Mouse (Mus musculus) kidney, embryonic 14.5 days (tissue): ENCODE measurements around the gene Dand5. TPM values are rescaled to one million over a fixed set of nuclear protein-coding genes. Genes with fewer than 3 reads are reported as not detected.

Source experiments
- ATAC-seq: fragments of 200-750 bp; cut with Nextera tagmentation; 2 replicates; pipeline ENCODE4 v1.8.0; 2017; ENCODE audit warnings: moderate number of reproducible peaks, mild to moderate bottlenecking, moderate TSS enrichment, moderate library complexity; ENCODE audit not compliant: low FRiP score, low TSS enrichment
- H3K27ac ChIP-seq: fragments of 300-500 bp; sonication (generic); 2 replicates; pipeline ENCODE4 v1.5.1; 2014; ENCODE audit warnings: low read depth, mild to moderate bottlenecking, low read length, moderate library complexity, mixed read lengths
- H3K27me3 ChIP-seq: fragments of 300-500 bp; sonication (generic); 2 replicates; pipeline ENCODE4 v1.6.1; 2014; ENCODE audit warnings: mild to moderate bottlenecking, low read length; ENCODE audit not compliant: control insufficient read depth, insufficient read depth
- H3K36me3 ChIP-seq: fragments of 300-500 bp; sonication (generic); 2 replicates; pipeline ENCODE4 v1.6.1; 2014; ENCODE audit warnings: low read length, mixed read lengths; ENCODE audit not compliant: control insufficient read depth, insufficient read depth
- H3K4me1 ChIP-seq: fragments of 300-500 bp; sonication (generic); 2 replicates; pipeline ENCODE4 v1.6.1; 2014; ENCODE audit warnings: low read length, mixed read lengths; ENCODE audit not compliant: control insufficient read depth, insufficient read depth
- H3K4me2 ChIP-seq: fragments of 300-500 bp; sonication (generic); replicated peaks from 2 replicates; pipeline ENCODE4 v1.6.1; 2014; ENCODE audit warnings: low read depth, mild to moderate bottlenecking, low read length
- H3K4me3 ChIP-seq: fragments of 300-500 bp; sonication (generic); 2 replicates; pipeline ENCODE4 v1.5.1; 2014; ENCODE audit warnings: mild to moderate bottlenecking, low read length
- H3K9ac ChIP-seq: fragments of 300-500 bp; sonication (generic); 2 replicates; pipeline ENCODE4 v1.6.1; 2014; ENCODE audit warnings: low read depth, mild to moderate bottlenecking, low read length, moderate library complexity
- H3K9me3 ChIP-seq: fragments of 300-500 bp; sonication (generic); 2 replicates; pipeline ENCODE4 v1.6.1; 2016; ENCODE audit warnings: low read length; ENCODE audit not compliant: control insufficient read depth
- whole genome bisulfite sequencing: fragments of 180-500 bp; shearing (Covaris S2); extraction: QIAGEN DNeasy Blood & Tissue Kit; methylation state at CpG from one replicate; pipeline ENCODE4 v1.1.7; 2014; 5-methylcytosine and 5-hydroxymethylcytosine counted together
- microRNA-seq: library from miRNA; unstranded; fragments of <30 nt; microRNA quantifications from one replicate; pipeline ENCODE4, GENCODE M21; 2016
- polyA plus RNA-seq: library from polyadenylated mRNA; unstranded; fragments of >200 nt; fragmentation: Nextera tagmentation; extraction: Ambion mirVana; gene quantifications from 2 replicates; pipeline ENCODE4 v1.2.1, GENCODE M21; 2014

The Dand5 gene
- polyA plus RNA-seq, 1 experiment from 2014 or later, result 6.0 TPM

DNA sequence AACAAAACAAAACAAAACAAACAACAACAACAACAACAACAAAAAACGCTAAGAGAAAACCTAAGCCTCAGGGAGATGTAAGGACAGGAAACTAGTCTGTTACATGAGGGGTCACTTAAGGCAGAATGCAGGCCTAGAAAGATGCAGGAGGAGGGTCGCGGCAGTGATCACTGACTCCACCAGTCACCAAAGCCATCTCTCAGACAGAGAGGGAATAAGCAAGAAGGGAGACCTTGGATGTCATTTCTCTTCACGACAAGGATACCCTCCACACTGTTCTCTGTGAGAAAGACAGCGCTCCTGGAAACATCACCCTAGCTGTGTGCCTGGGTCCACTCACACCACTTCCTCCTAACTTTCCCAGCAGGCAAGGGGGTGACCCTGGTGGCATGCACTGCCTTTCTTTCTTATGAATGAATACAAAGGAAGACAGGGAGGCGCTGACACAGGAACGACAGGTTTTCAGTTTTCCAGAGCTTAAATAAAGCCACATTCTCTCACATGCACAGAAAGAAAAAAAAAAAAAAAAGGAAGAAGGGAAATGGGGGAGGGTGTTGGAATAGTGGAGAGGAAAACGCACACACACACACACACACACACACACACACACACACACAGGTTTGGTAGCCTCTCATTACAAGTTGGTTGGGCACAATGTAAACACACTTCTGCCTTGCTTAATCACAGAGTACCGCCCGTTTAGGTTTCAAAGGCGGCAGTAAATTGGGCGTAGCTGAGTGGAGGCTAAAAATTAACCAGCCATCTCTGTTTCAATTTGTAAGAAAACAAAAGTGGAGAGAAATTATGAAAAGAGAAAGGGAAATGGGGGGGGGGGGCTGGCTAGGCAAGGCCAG, 52.3 kb downstream of the Dand5 start:
- no peaks in the 10 kb centered on the region for H3K9me3 ChIP-seq
- H3K27me3 ChIP-seq, result peaks cover 89% of the 10 kb centered on the region
- no peaks in the 10 kb centered on the region for H3K36me3 ChIP-seq
- no peak overlapping the region for H3K4me3 ChIP-seq
- H3K4me2 ChIP-seq, result no peak overlapping the region; the same call in 1 of the 2 replicates
- 25% methylated on average over 12 of the region's 12 CpGs for WGBS
- H3K27ac ChIP-seq, result no peak overlapping the region
- no peak for ATAC-seq
- H3K9ac ChIP-seq, result no peak overlapping the region
- H3K4me1 ChIP-seq, result peaks cover 18% of the 10 kb centered on the region; the same call in 1 of the 2 replicates

DNA sequence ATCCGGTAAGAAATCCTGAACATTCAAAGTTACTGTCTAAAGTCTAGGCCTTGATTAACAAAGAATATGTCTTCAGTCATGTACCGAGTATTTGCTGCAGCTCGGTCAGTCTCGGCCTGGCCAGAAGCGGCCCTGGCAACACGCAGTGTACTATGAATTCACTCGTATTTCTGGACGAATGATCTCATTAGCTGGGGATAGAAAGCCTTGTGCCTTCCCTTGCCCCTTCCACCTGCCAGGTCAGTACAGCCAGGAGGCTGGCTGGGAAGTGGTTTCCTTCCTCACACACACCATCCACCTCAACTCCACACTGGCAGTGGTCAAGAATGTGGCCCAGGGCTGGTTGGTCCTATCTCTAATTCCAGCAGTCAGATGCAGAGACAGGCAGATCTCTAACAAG, 53.3 kb downstream of the Dand5 start:
- Histone ChIP-seq H3K9ac (no peak overlapping the region), H3K27me3 (peaks cover 89% of the 10 kb centered on the region), H3K4me1 (0 out of 2 replicates have a peak, but pooled peaks cover 14% of the 10 kb centered on the region), H3K27ac (no peak overlapping the region), H3K4me2 (no peak overlapping the region), H3K9me3 (no peaks in the 10 kb centered on the region), H3K36me3 (no peaks in the 10 kb centered on the region), H3K4me3 (no peak overlapping the region)
- no peak for ATAC-seq
- 89% methylated on average over 8 of the region's 8 CpGs for WGBS

DNA sequence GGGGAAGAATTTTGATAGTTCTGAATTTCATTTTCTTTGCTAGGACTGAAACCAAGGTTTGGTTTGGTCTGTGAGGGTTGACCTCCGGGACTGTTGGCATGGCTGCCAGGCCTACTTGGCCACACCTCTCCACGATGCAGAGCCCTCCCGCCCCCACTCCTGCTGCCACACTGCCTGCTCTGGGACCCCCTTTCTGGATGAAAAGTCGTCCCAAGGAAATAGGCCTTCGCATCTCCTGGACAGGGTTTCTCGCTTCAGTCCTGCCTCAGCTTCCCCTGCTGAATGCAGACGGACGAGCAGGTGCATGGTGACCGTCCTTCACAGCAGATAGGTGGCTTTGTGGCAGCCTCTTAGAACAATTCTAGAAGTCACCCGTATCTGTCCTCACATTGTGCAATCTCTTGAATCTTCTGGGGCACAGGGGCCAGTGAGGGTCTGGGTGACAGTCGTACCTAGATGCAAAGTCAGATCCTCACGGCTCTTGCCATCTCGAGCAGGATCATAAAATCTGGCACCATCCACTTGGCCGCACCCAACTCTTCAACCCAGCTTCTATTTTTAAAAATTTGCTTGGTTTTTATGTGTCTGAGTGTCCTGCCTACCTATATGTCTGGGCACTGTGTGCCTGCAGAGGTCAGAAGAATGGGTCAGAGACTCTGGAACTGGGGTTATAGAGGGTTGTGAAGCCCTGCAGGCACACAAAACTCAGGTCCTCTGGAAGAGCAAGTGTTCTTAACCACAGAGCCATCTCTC, 54.1 kb downstream of the Dand5 start:
- Histone ChIP-seq H3K36me3 (no peaks in the 10 kb centered on the region), H3K4me3 (no peak overlapping the region), H3K27me3 (peaks cover 91% of the 10 kb centered on the region), H3K4me2 (no peak overlapping the region), H3K27ac (no peak overlapping the region), H3K9ac (no peak overlapping the region), H3K9me3 (no peaks in the 10 kb centered on the region), H3K4me1 (0 out of 2 replicates have a peak, but pooled peaks cover 9% of the 10 kb centered on the region)
- 87% methylated on average over 14 of the region's 14 CpGs for WGBS
- ATAC-seq, result no peak

DNA sequence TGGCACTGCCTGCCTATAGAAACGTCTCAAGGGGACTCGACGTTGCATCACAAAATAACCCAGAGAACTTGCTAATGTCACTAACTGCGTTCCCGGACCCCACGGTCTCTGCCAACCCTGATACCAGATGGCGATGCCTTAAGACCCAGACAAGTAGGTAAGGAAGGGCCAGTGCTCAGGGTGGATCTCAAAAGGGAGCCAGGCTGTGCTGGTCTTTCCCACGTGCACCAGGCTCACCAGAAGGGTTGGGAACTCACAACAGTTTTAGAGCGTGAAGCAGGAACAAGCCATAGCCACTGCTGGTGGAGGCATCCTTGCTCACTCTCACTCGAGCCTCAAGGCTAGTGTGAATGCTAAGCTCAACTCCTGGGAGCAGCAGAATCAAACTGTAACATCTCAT, 55.4 kb downstream of the Dand5 start:
- Histone ChIP-seq H3K4me1 (0 out of 2 replicates have a peak, but pooled peaks cover 9% of the 10 kb centered on the region), H3K4me2 (no peak overlapping the region), H3K9me3 (no peaks in the 10 kb centered on the region), H3K4me3 (no peak overlapping the region), H3K36me3 (no peaks in the 10 kb centered on the region), H3K27ac (no peak overlapping the region), H3K27me3 (peaks cover 91% of the 10 kb centered on the region), H3K9ac (no peak overlapping the region)
- no peak for ATAC-seq
- WGBS, result 82% methylated on average over 10 of the region's 10 CpGs

DNA sequence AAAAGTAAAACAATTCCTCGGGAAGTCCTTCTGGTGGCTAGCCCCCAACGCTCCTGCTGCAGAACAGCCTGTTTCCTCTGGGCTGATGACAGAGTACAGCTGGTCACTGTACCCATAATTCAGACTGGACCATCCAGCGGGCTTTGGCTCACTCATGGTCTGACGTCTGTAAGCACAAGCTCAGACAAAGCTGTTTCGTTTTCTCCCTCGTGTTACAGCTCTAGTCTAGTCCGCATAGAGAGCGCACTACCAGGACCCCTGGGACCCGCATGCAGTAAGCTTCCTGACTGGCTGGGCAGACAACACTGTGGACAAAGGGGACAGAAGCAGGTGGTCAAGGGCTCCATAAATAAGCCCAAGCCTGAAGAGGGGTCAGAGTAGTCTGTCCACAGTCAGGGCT, 56.2 kb downstream of the Dand5 start:
- H3K4me1 ChIP-seq, result 0 out of 2 replicates have a peak, but pooled peaks cover 9% of the 10 kb centered on the region
- no peak overlapping the region for H3K27ac ChIP-seq
- H3K27me3 ChIP-seq, result peaks cover 91% of the 10 kb centered on the region
- H3K9me3 ChIP-seq, result no peaks in the 10 kb centered on the region
- H3K4me2 ChIP-seq, result no peak overlapping the region
- H3K4me3 ChIP-seq, result no peak overlapping the region
- ATAC-seq, result no peak
- H3K36me3 ChIP-seq, result no peaks in the 10 kb centered on the region
- 51% methylated on average over 9 of the region's 9 CpGs for WGBS
- H3K9ac ChIP-seq, result no peak overlapping the region

DNA sequence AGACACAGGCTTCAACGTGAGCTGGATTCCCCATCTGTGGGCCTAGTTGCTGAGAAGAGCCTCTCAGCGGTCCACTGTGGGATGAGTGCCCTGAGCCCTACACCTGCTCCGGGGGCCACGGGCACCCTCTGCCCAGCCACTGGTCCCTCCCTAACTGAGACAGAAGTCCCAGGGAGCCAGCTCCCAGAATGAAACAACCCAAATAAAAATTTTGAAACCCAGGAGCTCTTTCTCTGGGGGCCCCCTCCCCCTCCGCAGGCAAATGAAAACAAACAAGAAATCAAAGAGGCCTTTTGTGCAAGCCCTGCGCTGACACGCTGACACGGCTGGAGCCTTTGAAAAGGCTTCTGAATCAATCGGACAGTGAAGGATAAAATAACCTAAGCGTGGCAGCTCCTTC, 57.0 kb downstream of the Dand5 start:
- H3K4me2 ChIP-seq, result no peak overlapping the region
- H3K36me3 ChIP-seq, result no peaks in the 10 kb centered on the region
- no peaks in the 10 kb centered on the region for H3K9me3 ChIP-seq
- no peak overlapping the region for H3K4me3 ChIP-seq
- WGBS, result 19% methylated on average over 10 of the region's 10 CpGs
- H3K27me3 ChIP-seq, result peaks cover 91% of the 10 kb centered on the region
- H3K4me1 ChIP-seq, result 0 out of 2 replicates have a peak, but pooled peaks cover 9% of the 10 kb centered on the region
- no peak overlapping the region for H3K9ac ChIP-seq
- no peak for ATAC-seq
- no peak overlapping the region for H3K27ac ChIP-seq

Small RNA genes within 50 kb of the gene (microRNA-seq; reads per million reads assigned to microRNA genes)
- 4.4 reads per million, percentile 18 among the genes with 10 or more reads in this experiment for gene Mir7069

Other genes with a start within 250 kb of the Dand5 start
- gene Ier2, start 160.0 kb downstream of the Dand5 start, polyA plus RNA-seq, result 81.9 and 88.9 TPM in 2 replicates
- gene Trmt1, start 136.5 kb downstream of the Dand5 start, polyA plus RNA-seq, result 65.4 and 82.3 TPM in 2 replicates
- 28.1 and 33.1 TPM in 2 replicates for gene Nacc1, start 135.0 kb downstream of the Dand5 start, polyA plus RNA-seq
- gene Lyl1, start 121.4 kb downstream of the Dand5 start, polyA plus RNA-seq, result 6.3 and 8.9 TPM in 2 replicates
- 1.7 and 2.8 TPM in 2 replicates for gene G430095P16Rik, start 99.8 kb downstream of the Dand5 start, polyA plus RNA-seq
- 9.4 and 10.9 TPM in 2 replicates for gene Nfix, start 22.5 kb downstream of the Dand5 start, polyA plus RNA-seq
- gene Gadd45gip1, start 8.7 kb upstream of the Dand5 start, polyA plus RNA-seq, result 49.2 and 54.2 TPM in 2 replicates
- 124 and 125 TPM in 2 replicates for gene Rad23a, start 17.8 kb upstream of the Dand5 start, polyA plus RNA-seq
- gene Calr, start 24.1 kb upstream of the Dand5 start, polyA plus RNA-seq, result 758 and 944 TPM in 2 replicates
- gene Farsa, start 34.2 kb upstream of the Dand5 start, polyA plus RNA-seq, result 90.4 and 105 TPM in 2 replicates
- gene Syce2, start 49.3 kb upstream of the Dand5 start, polyA plus RNA-seq, result 73.0 and 98.4 TPM in 2 replicates
- 28.6 and 43.3 TPM in 2 replicates for gene Gcdh, start 71.1 kb upstream of the Dand5 start, polyA plus RNA-seq
- gene Klf1, start 79.1 kb upstream of the Dand5 start, polyA plus RNA-seq, result 1.2 and 1.7 TPM in 2 replicates
- 10.8 and 12.1 TPM in 2 replicates for gene Dnase2a, start 85.7 kb upstream of the Dand5 start, polyA plus RNA-seq
- 0.21 and 0.35 TPM in 2 replicates for gene Mast1, start 114.5 kb upstream of the Dand5 start, polyA plus RNA-seq
- 0.16 TPM in 1 of 2 replicates, not detected in the other for gene Rtbdn, start 124.2 kb upstream of the Dand5 start, polyA plus RNA-seq
- gene Gm49661, start 146.6 kb upstream of the Dand5 start, polyA plus RNA-seq, result not detected in 2 replicates
- gene Prdx2, start 146.8 kb upstream of the Dand5 start, polyA plus RNA-seq, result 965 and 1,048 TPM in 2 replicates
- 143 and 154 TPM in 2 replicates for gene Rnaseh2a, start 146.9 kb upstream of the Dand5 start, polyA plus RNA-seq
- gene Junb, start 155.9 kb upstream of the Dand5 start, polyA plus RNA-seq, result 7.3 and 10.0 TPM in 2 replicates
- gene Hook2, start 167.8 kb upstream of the Dand5 start, polyA plus RNA-seq, result 14.6 and 18.7 TPM in 2 replicates
- gene Best2, start 191.7 kb upstream of the Dand5 start, polyA plus RNA-seq, result not detected in 2 replicates
- gene Asna1, start 202.5 kb upstream of the Dand5 start, polyA plus RNA-seq, result 109 and 180 TPM in 2 replicates
- 163 and 211 TPM in 2 replicates for gene Trir, start 204.0 kb upstream of the Dand5 start, polyA plus RNA-seq
- 15.6 and 19.7 TPM in 2 replicates for gene Tnpo2, start 214.1 kb upstream of the Dand5 start, polyA plus RNA-seq
- 24.4 and 29.6 TPM in 2 replicates for gene Fbxw9, start 237.2 kb upstream of the Dand5 start, polyA plus RNA-seq
- gene Gm5741, start 245.2 kb upstream of the Dand5 start, polyA plus RNA-seq, result 1.1 TPM in 1 of 2 replicates, not detected in the other
- 74.4 and 85.8 TPM in 2 replicates for gene Dhps, start 248.9 kb upstream of the Dand5 start, polyA plus RNA-seq